In the genomic region with DNA sequence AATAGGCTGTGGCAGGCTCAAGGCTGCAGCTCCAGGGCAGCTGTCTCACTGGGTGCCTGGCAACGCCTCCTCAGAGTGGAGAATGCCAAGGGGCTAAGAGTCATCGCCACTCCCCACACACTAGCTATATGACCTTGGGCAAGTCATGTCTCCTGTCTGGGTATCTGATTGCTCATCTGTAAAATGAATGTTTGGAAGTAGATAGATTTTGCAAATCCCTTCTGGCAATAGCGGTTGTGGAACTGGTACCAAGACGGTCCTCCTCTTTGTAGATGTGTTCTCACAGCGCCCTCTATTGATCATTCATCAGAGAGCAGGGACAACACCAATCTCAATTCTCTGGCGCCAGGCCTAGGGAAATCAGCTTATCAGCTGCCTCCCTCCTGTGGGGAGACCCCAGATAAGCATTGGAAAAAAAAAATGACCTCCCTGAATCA, we compare ENCODE assay signal across 9 mouse cellular contexts. TPM values are rescaled to one million over a fixed set of nuclear protein-coding genes. Genes with fewer than 3 reads are reported as not detected.
A peak's percentile ranks its signal among the peaks of the same experiment; 100 is the strongest.
DNase-seq lines count a peak whose midpoint lies in the region; TF ChIP-seq lines count a peak whose summit lies in the region.
"Had no signal": no experiment of that assay in that cellular context is flagged by ENCODE, and none has a peak within 500 bp of the region (broad histone marks: within the 10 kb centered on the region; RNA-seq: fewer than 3 reads in every experiment).

No protein-coding gene starts in this region.

- TF ChIP-seq CTCF in kidney, adult 2 months (conservative IDR thresholded peaks at IDR 0.05; ENCODE audit: insufficient read depth, insufficient read length, low read depth, low read length), result peak; percentile 66

- TF ChIP-seq POLR2A in kidney, adult 2 months (IDR thresholded peaks at IDR 0.05; ENCODE audit: low read depth, low read length), result no peak

- H3K4me3 ChIP-seq in kidney, adult 2 months (ENCODE audit: insufficient read depth, low read depth, low read length), result no peak overlapping the region

- H3K27me3 ChIP-seq in kidney, adult 2 months (replicated peaks; ENCODE audit: control insufficient read depth, insufficient read depth, low read length), result no peaks in the 10 kb centered on the region

- peak; percentile 6 for DNase-seq in MN1 (ENCODE audit: low spot score)
- DNase-seq in adrenal gland, postnatal 10 days, result peak; percentile 63
- DNase-seq in embryo, embryonic 9.5 days (ENCODE audit: extremely low spot score), result peak; percentile 66
- peak; percentile 56 for DNase-seq in kidney, adult 2 months
- peak; percentile 63 for DNase-seq in left cerebral cortex, postnatal 4 days
- peak; percentile 72 to 79 for DNase-seq in right cerebral cortex, adult 2 months (ENCODE audit: low spot score in 2 of 2)
- DNase-seq in urinary bladder, adult 2 months (ENCODE audit: low spot score), result no peak

- no peak overlapping the region for H3K27ac ChIP-seq in kidney, adult 2 months (ENCODE audit: insufficient read depth, low read depth, low read length)

- WGBS in kidney, adult 2 months, result 16% methylated on average over 6 of the region's 6 CpGs

- no peaks in the 10 kb centered on the region for H3K4me1 ChIP-seq in kidney, adult 2 months (ENCODE audit: control insufficient read depth, insufficient read depth, low read length)

- no peaks in the 10 kb centered on the region for H3K36me3 ChIP-seq in kidney, adult 2 months (ENCODE audit: control insufficient read depth, insufficient read depth, low read length)

- intact Hi-C loops in left cerebral cortex, postnatal 4 days (cut with DNase I), result loop anchor here (10.0 kb wide), 1 partner anchor 412 kb away; no protein-coding TSS in a partner anchor

RNA-seq across cellular contexts. Expression of gene Gp2, which starts 31.9 kb away (rescaled TPM):
- not detected for total RNA-seq in adrenal gland, postnatal 10 days (2021)
- polyA plus RNA-seq in kidney, adult 2 months (2012; rRNA removed), result 2.6 and 3.5 TPM in 2 replicates
- not detected for total RNA-seq in left cerebral cortex, postnatal 4 days (2021)
- polyA plus RNA-seq in urinary bladder, adult 2 months (2012; rRNA removed), result 0.03 TPM in 1 of 2 replicates, not detected in the other
- polyA plus RNA-seq: heart, embryonic 14.5 days; stomach, embryonic 14.5 days had no signal

RNA-seq across cellular contexts. Expression of gene Umod, which starts 51.9 kb away (rescaled TPM):
- total RNA-seq in adrenal gland, postnatal 10 days (2021), result not detected
- 2,888 and 4,030 TPM in 2 replicates for polyA plus RNA-seq in kidney, adult 2 months (2012; rRNA removed)
- not detected for total RNA-seq in left cerebral cortex, postnatal 4 days (2021)
- polyA plus RNA-seq in urinary bladder, adult 2 months (2012; rRNA removed), result not detected in 2 replicates
- polyA plus RNA-seq: heart, embryonic 14.5 days; stomach, embryonic 14.5 days had no signal
